Mouse (Mus musculus) kidney, postnatal 10 days (tissue): ENCODE results near the gene Sptbn1.

Experiments used
- DNase-seq: peaks from one replicate; pipeline ENCODE4 v3.0.0; 2021; ENCODE audit warnings: mixed read lengths

Gene Sptbn1

DNA sequence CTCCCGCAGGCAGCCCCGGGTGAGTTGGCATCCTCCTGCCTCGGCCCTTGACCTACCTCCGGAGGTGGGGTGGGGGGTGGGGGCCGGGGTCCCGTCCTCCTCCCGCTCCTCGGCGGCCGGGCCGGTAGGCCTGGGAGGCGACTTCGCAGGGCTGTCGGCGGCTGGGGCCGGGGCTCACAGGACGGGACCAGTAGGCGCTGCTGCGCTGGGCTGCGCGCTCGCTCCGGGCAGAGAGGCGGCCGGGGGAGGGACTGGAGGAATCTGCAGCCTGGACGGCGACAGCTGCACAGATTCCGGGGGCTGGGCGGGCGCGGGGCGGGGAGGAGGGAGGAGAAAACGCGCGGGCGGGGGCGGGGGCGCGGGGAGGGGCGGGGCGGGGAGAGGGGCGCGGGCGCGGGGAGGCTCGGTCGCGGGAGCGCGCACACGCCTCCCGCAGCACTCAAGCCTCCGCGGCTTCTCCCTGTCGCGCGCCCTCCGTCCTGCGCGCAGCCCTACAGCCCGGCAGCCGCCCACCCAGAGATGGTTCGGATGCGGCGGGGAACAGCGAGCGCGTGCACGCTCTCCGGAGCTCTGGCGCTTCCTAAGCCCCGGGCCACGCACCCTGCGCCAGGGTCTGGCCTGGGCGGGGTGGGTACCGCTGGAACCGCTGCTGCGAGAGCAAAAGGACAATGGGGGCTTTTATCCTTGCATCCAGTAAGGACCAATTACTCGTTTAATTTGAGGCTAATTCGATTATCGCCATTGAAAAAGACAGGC, at the start of gene Sptbn1:
Sptbn1 (minus strand) TSS at position 284 of the 756 bp plus-strand sequence.
- peak; percentile 95 for DNase-seq

DNA sequence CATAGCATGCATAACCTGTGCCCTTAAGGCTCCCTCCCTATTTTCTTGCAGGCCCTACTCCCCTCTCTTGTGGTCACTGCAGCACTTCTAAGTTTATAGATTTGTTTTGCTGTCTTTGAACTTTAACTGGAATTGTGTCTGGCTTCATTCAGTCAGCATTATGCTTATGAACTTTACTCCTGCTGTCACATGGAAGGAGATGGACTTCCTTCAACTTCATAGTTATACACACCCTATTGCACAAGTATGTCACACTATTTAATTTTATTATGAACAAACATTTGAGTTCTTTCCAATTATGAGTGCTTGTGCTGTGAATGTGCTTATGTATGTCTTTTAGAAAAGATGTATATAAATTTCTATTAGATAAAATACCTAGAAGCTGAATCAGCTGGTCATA, 26.3 kb upstream of the Sptbn1 start:
- DNase-seq, result no peak

DNA sequence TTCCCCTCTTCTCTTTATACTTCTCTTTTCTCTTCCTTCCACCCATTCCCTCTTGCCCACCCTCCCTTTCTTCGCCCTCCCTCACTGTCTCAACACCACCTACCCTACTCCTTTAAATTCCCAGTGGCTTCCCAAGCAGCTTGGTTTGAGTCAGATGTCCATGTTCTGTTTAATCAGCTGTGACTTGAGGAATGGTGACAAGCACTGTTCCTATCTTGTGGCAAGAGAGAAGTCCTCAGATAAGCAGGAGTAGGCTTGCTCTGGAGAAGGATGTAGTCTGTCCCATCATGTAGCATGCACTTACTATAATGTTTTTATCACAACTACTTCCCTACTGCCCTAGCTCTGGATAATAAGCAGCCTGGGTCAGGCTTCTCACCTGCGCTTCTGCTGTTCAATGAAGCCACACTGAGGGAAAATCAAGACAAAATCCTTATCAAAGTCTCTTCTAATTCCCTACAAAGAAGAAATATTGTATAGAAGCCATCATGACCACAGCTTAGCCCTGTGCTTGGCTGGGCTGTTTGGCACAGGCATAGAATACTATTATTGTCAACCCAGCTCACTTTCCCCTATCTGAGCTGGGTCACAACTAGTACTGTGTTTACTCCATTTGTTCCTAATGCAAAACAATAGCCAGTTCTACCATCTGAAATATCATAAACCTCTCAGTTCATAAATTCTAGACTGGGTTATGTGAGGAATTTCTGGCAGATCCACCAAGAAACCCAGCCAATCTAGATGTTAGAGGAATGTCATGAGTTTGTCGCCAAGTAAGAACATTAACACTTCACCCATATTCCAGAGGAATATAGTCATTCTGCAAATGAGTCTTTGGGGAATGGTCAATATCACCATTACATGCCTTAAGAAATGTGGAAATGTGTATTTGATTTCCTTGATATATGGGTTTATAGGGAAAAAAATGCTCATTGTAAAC, 24.5 kb upstream of the Sptbn1 start:
- DNase-seq, result no peak

GRCm38 (mm10) chr11:30291155-30291554, 23.2 kb upstream of the Sptbn1 start:
- peak; percentile 73 for DNase-seq

DNA sequence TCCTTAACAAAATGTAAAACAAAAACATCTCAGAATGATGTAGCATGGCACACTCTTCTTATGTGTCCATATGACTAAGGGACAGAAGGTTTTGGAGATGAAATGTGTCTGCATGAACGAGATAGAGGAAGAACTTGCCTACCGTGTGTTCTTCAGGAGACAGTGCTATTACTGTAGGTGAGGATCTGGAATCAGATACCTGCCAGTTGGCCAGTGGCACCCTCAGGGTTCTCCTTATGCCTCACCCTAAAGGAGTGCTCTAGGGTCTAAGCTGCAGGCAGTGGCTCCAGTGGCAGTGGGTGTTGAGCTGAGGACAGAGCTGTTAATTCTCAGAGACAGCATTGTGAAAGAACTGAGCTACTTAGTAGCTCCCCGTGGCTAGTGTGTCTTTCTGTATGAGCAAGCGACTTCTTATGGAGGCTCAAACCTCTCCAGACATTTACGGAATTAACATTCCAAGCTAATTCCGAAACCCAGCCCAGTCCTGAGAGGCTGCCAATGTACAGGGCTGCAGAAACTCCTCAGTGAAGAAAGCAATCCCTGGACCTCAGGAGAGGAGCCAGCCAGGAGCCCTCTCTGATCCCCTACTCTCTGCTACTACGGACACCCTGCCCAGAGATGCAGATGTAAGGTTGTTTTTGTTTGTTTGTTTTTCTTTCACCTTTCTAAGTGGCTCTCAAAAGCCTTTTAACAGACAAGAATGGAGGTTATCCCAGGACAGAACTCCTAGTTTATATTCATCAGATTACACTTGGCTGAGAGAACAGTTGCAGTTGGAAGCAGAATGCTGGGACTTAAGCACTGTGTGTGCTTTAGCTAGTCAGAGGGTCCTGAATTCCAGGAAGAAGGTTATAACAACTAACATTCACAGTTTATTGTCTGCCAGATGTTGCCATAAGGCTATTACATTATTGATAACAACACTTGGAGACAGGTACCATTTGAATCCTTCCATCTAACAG, 21.8 kb upstream of the Sptbn1 start:
- peak; percentile 43 for DNase-seq

DNA sequence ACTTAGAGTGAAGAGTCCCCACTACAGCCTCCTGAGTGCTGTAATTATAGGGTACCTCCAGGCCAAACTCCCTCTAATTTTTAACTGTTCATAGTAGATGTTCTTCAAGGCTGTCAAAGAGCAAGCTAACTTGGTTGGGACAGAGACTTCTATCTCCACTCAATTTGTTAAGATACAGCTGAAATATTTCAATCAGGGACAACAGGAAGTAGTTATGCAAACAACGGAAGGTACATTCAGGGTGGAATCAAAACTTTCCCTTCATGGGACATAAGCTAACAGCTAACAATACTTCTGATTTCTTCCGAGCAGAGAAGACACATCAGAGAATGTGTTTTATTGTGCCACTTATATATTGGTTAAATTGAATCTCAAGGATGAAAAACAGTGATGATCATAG, 20.1 kb upstream of the Sptbn1 start:
- no peak for DNase-seq

DNA sequence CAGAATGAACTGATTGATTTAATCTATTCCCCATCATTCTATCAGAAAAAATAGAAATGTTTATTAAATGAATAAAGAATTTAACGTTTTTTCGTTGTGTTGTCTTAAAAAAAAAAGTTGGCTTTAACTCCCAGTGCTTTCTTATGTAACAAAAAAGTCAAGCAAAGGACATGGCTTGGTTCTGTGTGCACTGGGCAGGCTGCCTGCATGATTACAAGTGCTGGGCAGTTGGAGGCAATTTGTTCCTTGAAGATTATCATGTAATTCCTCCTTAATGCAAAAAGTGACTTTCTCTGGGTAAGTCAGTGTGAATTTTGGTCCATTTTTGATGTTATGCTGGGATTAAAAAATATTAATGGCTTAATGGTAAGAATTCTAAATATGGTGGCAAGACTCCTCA, 15.7 kb upstream of the Sptbn1 start:
- DNase-seq, result peak; percentile 21

DNA sequence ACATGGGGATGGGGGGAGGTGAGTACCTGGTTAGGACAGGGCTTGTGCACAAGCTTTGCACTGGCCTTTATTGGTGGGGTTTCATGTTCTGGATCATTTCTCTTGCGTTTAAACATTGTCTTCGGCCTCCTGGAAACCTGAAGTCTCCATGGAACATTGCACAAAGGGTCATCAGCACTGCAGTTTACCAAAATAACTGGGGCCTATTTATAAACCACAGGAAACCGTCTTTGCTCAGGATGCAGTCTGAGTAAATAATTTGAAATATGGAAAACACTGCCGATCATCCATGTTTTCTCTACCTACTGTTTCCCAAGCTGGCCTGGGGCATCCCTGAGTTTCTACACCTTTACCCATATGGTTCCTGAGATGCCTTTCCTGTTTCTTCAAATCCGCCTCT, 13.1 kb upstream of the Sptbn1 start:
- no peak for DNase-seq

DNA sequence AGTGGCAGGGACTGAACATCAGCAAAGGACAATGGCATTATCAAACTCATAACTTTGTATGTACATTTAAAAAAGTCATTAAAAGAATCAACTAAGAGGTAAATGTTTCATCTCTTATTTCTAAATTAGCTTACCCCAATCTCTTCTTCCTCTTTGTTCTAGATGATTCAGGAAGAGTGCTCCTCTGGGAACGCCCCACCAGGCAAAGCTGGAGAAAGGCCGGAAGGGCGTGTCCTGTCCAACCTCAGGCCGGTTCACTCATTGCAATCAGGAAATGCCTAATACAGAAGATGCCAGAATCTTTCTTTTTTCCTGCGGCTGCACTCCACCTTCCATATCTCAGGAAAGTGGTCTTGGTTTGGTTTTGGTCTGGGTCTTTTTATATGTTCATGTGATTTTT, 11.3 kb upstream of the Sptbn1 start:
- peak; percentile 69 for DNase-seq

DNA sequence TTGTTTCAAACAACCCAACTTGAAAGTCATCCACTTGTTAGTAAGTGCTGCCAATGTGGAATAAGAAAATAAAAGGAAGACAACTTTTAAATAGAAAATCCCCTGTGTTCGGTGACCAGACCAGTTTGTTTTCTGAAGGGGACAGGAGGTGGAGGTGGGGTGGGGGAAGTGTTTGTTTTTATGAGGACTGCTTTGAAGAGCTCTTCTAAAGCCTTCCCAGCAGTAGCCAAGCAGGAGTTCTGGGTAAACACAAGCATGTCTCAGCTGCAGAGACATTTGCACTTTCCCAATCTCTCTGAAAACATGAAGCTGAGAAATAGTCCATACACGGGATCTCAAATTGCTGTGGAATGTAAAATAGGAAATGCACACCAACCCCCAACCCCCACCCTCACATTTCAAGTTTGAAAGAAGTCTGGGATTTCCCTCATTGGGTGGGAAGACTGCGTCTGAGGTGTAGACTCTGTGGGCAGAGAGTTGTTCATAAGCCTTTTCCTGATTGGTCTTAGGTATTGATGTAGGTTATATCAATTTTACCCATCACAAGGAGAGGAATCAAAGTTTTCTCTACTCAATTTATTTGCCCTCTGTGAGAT, 7.6 kb upstream of the Sptbn1 start:
- DNase-seq, result no peak

GRCm38 (mm10) chr11:30269524-30269923, 1.5 kb upstream of the Sptbn1 start:
- DNase-seq, result no peak

DNA sequence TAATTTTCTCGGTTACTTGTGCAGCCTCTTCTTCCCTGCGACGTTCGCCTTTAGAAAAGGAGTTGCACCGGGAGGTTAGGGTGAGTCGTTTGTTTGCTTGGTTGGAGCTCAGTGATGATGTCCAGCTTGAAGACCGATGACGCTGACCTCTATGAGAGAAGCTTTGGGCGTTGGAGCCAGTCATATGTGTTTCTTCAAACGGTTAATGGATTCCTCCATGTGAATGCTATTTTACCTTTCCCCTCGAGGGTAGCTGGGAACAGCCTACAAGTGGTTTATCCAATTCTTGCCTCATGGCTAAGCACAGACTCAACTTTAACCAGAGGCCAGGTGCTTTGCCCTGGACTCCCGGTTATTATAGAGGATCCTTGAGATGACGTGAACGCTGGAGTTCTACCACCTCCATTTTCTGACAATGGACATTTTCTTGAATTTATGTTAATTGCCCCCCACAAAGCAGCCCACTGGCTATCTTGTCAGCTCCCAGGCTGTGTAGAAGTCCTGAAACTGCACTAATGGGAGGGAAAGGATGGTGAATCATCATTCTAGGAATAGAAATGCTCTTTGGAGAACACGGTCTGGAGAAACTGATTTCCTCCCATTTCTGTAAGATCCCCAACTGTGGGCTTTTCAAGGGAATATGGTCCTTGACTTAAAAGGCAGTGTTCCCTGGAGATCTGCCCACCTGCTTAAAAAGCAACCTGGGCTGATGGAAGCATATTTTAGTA, 837 bp upstream of the Sptbn1 start:
- peak; percentile 49 for DNase-seq

DNA sequence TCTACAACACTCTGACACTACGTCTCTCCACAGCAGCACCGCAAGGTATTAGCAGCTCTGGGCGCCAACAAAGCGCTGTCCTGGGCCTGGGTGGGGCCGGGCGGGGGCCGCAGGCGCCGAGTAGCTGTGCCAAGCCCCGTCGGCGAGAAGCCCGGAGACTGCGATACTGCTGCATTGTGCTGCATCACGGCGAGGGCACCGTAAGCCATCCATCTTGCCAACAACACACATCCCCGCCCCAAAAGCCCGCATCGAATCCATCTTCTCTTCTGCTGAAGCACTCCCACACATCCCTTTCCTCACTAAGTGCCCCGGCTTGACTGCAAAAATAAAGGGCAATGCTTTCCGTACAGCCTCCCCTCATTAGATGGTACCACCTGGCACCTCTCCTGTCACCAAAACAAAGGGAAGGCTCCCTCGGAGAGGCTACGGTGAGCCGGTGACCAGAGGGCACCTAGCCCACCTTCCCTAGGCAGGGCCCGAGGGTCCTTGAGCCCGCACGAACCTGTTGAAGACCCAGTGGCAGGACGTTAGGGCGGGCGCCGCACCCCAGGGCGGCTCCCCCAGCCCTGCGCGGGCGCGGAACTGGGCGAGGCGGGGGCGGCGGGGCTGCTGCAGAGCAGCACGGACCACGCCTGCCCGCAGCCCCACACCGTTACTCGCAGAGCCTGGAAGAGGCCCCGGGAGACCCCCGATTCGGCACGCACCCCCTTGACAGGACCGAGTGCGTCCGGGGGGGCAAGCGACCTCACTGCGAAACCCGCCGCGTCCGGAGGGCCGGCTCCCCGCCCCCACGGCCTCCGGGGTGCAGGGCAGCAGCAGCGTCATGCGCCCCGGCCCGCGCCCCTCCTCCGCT, 711 bp downstream of the Sptbn1 start:
- peak; percentile 70 for DNase-seq

DNA sequence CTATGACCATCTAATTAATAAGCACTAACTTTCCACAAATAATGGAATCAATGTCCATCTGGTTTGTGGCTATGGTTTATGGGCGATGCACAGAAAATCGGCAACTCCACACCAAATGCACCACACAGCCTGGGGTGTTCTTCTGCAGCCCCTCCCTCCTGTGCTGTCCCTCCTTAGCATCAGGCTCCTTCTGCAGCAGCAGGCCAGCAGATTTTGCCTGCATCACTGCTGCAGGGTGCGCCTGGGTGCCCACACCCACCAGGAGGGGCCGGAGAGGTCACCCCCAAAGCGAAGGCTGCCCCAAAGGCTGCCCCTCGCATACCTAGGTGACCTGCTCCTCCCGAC, 1.3 kb downstream of the Sptbn1 start:
- DNase-seq, result no peak

GRCm38 (mm10) chr11:30265666-30266065, 2.3 kb downstream of the Sptbn1 start:
- DNase-seq, result no peak

DNA sequence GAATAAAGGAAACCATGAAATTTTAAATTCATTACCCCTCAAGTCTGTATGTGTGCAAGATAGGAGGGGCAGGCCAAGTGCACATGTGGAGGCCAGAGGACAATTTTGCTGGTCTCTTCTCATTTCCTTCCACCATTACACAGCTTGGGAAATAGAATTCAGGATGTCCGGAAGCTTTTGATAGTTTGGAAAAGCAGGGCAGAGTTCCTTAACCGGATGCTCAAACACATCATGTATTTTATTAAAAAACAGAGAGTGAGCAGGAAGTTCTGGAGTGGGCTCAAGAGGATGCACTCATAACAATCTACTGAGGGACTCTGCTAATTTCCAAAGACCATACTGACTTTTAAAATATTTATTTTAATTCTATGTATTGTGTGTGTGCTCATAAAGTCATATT, 4.3 kb downstream of the Sptbn1 start:
- DNase-seq, result no peak

- DNase-seq, result no peak
Observed at GRCm38 (mm10) chr11:30258739-30259350, 9.1 kb downstream of the Sptbn1 start.

GRCm38 (mm10) chr11:30257812-30258211, 10.2 kb downstream of the Sptbn1 start:
- DNase-seq, result peak; percentile 44

GRCm38 (mm10) chr11:30257085-30257484, 10.9 kb downstream of the Sptbn1 start:
- peak; percentile 29 for DNase-seq

DNA sequence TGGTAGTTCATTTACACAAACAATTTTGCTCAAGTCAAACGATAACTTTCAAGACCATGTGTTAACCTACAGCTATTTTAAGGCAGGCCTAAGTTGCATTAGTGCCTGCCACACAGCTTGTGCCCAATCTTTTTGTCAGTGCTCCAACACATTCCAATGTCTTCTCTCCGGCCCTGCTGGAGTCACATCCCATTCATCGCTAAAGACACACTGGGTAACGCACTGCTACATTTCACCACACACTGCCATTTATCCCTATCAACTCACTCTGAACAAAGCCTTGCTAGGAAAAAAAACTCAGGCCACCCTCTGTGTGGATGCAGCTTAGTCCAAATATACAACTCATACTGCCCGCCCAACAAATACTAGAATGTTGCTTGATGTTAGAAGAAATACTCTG, 11.5 kb downstream of the Sptbn1 start:
- no peak for DNase-seq
